Mouse (Mus musculus): ENCODE results near the gene Serinc3. TPM values are rescaled to one million over a fixed set of nuclear protein-coding genes. Genes with fewer than 3 reads are reported as not detected.
"Not testable (repeated sequence)": the region's sequence is repeated elsewhere in the genome, so short reads cannot be mapped to it uniquely, and the experiment has no call there.

Gene Serinc3
- polyA plus RNA-seq, 1 experiment from 2014 or later: 92.7 TPM

DNA sequence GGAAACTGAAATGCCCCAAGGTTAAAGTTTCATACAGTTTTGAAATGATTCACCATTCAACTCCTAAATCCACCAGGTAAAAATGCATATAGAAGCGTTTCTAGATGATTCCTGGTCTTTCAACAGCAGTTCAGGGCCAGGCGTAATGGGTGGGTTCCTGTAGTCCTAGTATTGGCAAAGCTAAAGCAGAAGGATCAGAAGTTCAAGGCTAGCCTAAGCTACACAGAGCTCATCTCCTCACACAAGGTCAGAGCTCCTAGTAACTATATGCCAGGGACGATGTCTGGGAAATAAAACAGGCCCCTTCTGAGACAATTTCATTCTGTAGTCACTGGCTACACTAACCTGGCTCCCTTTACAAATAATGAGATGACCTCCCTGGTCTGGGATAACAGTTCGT lies 13.7 kb downstream of the Serinc3 start:
- TF ChIP-seq EP300 (IDR thresholded peaks at IDR 0.05; ENCODE audit: low read depth): no peak
- TF ChIP-seq CTCF (IDR thresholded peaks at IDR 0.05; ENCODE audit: low read depth): no peak
- no peaks in the 10 kb centered on the region for H3K9me3 ChIP-seq (ENCODE audit: low read length)
- DNase-seq: no peak
- ATAC-seq: no peak
- no peaks in the 10 kb centered on the region for H3K27me3 ChIP-seq (ENCODE audit: insufficient read depth, low read length)
- no peak overlapping the region for H3K9ac ChIP-seq (replicated peaks)
- H3K4me1 ChIP-seq (ENCODE audit: insufficient read depth): no peaks in the 10 kb centered on the region
- no peak overlapping the region for H3K27ac ChIP-seq (ENCODE audit: low read depth)
- WGBS (ENCODE audit: insufficient replicate concordance): 88% methylated on average over 4 of the region's 4 CpGs
- no peak overlapping the region for H3K4me3 ChIP-seq (ENCODE audit: low read depth, low read length)
- no peak overlapping the region for H3K4me2 ChIP-seq (ENCODE audit: low read depth, low read length)
- peaks cover 97% of the 10 kb centered on the region for H3K36me3 ChIP-seq (replicated peaks; ENCODE audit: insufficient read depth, low read length)

DNA sequence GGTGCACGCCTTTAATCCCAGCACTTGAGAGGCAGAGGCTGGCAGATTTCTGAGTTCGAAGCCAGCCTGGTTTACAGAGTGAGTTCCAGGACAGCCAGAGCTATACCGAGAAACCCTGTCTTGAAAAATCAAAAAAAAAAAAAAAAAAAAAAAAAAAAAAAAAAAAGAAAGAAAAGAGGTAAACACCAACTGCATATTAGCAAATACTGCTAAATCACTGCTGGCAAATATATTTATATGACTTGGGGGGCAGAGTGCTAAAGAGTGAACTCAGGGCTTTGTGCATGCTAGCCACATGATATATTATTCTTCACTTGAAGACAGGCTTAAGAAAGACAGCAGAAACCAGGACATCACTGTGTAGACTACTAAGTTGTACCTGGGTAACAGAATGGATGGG lies 23.5 kb downstream of the Serinc3 start:
- not testable (repeated sequence) for ATAC-seq; H3K27me3 ChIP-seq (ENCODE audit: insufficient read depth, low read length); H3K4me2 ChIP-seq (ENCODE audit: low read depth, low read length); H3K4me1 ChIP-seq (ENCODE audit: insufficient read depth); H3K9ac ChIP-seq (replicated peaks); DNase-seq; H3K9me3 ChIP-seq (ENCODE audit: low read length); H3K4me3 ChIP-seq (ENCODE audit: low read depth, low read length)
- Histone ChIP-seq H3K36me3 (replicated peaks; ENCODE audit: insufficient read depth, low read length) (peaks cover 97% of the 10 kb centered on the region), H3K27ac (ENCODE audit: low read depth) (peak overlapping the region; percentile 35; the same call in 1 of the 2 replicates)
- 89% methylated on average over 3 of the region's 3 CpGs for WGBS (ENCODE audit: insufficient replicate concordance)

DNA sequence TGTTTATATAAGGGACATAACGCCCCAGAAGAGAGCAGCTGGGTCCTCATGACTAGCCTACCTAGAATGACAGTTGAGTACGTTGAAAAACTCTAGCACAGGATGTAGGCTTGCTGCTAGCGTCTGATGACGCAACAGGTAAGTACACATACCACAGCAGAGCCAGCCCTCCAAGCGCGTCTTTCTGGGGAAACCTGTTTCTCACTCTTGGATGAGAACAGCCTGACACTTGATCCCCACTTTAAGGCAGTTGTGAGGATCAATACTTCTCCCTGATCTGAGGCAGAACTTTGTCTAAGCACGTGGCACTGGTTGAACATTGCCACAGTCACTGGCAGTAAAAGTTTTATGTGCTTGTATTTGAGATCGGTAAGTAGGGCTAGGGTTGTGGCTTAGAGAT lies 24.5 kb downstream of the Serinc3 start:
- 53% methylated on average over 8 of the region's 8 CpGs for WGBS (ENCODE audit: insufficient replicate concordance)
- H3K9me3 ChIP-seq (ENCODE audit: low read length): no peaks in the 10 kb centered on the region
- peak; percentile 49 for ATAC-seq
- H3K4me2 ChIP-seq (ENCODE audit: low read depth, low read length): no peak overlapping the region
- no peak overlapping the region for H3K4me3 ChIP-seq (ENCODE audit: low read depth, low read length)
- no peak for DNase-seq
- peak overlapping the region; percentile 35; the same call in 1 of the 2 replicates for H3K27ac ChIP-seq (ENCODE audit: low read depth)
- H3K27me3 ChIP-seq (ENCODE audit: insufficient read depth, low read length): no peaks in the 10 kb centered on the region
- peaks cover 96% of the 10 kb centered on the region for H3K36me3 ChIP-seq (replicated peaks; ENCODE audit: insufficient read depth, low read length)
- peaks cover 5% of the 10 kb centered on the region for H3K4me1 ChIP-seq (ENCODE audit: insufficient read depth)
- no peak overlapping the region for H3K9ac ChIP-seq (replicated peaks)
- no peak for TF ChIP-seq CTCF (IDR thresholded peaks at IDR 0.05; ENCODE audit: low read depth)
- TF ChIP-seq EP300 (IDR thresholded peaks at IDR 0.05; ENCODE audit: low read depth): no peak

DNA sequence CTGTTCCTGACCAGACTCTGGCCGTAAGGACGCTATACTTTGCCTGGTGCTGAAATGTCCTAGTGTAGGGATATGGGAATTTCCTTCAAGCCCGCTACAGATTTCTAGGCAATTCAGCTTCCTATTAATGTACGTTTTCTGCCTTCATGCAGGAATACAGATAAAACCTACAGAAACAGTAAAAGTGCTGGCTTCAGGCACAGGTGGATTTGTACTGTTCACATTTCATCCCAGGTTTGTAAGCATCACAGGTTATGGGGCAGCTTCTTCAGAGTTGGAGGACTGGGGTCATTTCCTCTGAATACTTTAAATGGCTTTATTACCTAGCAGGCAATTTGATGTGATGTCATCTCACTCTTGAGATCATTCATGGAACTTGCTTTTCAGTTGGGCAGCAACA lies 27.1 kb downstream of the Serinc3 start:
- no peak for ATAC-seq
- peaks cover 96% of the 10 kb centered on the region for H3K36me3 ChIP-seq (replicated peaks; ENCODE audit: insufficient read depth, low read length)

DNA sequence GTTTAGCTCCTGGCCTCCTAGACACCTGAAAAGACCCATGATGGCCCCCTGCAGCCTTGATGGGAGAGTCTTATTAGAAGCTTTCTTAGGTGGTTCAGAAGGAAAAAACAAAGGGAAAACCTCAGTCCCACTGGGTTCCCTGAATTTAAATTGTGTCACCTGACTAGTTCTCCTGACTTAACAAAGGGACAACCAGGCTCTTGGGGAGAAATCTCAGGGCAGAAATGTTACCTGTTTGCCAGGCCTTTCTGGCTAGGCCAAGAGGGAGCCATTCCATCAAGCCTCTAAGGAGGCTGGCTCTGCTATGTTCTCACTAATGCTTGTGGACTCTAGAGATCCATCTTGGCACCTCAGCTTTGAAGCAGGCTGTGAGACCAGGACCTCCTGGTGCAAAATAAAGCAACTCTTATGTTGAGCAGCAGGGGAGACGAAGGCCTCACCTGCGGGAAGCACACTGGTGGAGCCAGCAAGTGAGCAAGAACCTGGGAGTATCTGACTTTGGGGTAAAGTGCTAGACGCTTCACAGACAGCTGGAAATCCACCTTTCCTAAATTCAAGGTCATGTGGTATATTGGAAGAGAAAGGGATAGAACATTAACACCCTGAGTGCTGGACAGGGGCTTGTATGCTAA lies 27.6 kb downstream of the Serinc3 start:
- no peak overlapping the region for H3K4me3 ChIP-seq (ENCODE audit: low read depth, low read length)
- DNase-seq (no peak), ATAC-seq (no peak)
- H3K9ac ChIP-seq (replicated peaks): no peak overlapping the region
- H3K4me1 ChIP-seq (ENCODE audit: insufficient read depth): peaks cover 5% of the 10 kb centered on the region
- 81% methylated on average over 3 of the region's 3 CpGs for WGBS (ENCODE audit: insufficient replicate concordance)
- peak overlapping the region; percentile 29; the same call in 1 of the 2 replicates for H3K27ac ChIP-seq (ENCODE audit: low read depth)
- H3K4me2 ChIP-seq (ENCODE audit: low read depth, low read length): no peak overlapping the region
- TF ChIP-seq CTCF (IDR thresholded peaks at IDR 0.05; ENCODE audit: low read depth) (no peak), EP300 (IDR thresholded peaks at IDR 0.05; ENCODE audit: low read depth) (no peak)
- H3K9me3 ChIP-seq (ENCODE audit: low read length): no peaks in the 10 kb centered on the region
- H3K36me3 ChIP-seq (replicated peaks; ENCODE audit: insufficient read depth, low read length): peaks cover 93% of the 10 kb centered on the region
- H3K27me3 ChIP-seq (ENCODE audit: insufficient read depth, low read length): no peaks in the 10 kb centered on the region

More for the DNA sequence above, 27.1 kb downstream of the Serinc3 start:
- Histone ChIP-seq H3K4me3 (ENCODE audit: low read depth, low read length) (no peak overlapping the region), H3K4me1 (ENCODE audit: insufficient read depth) (peaks cover 5% of the 10 kb centered on the region), H3K9ac (replicated peaks) (no peak overlapping the region), H3K4me2 (ENCODE audit: low read depth, low read length) (no peak overlapping the region), H3K9me3 (ENCODE audit: low read length) (no peaks in the 10 kb centered on the region), H3K27me3 (ENCODE audit: insufficient read depth, low read length) (no peaks in the 10 kb centered on the region), H3K27ac (ENCODE audit: low read depth) (peak overlapping the region; percentile 34; the same call in 1 of the 2 replicates)
- TF ChIP-seq EP300 (IDR thresholded peaks at IDR 0.05; ENCODE audit: low read depth) (no peak), CTCF (IDR thresholded peaks at IDR 0.05; ENCODE audit: low read depth) (no peak)
- DNase-seq: no peak
- 89% methylated on average over 4 of the region's 4 CpGs for WGBS (ENCODE audit: insufficient replicate concordance)

DNA sequence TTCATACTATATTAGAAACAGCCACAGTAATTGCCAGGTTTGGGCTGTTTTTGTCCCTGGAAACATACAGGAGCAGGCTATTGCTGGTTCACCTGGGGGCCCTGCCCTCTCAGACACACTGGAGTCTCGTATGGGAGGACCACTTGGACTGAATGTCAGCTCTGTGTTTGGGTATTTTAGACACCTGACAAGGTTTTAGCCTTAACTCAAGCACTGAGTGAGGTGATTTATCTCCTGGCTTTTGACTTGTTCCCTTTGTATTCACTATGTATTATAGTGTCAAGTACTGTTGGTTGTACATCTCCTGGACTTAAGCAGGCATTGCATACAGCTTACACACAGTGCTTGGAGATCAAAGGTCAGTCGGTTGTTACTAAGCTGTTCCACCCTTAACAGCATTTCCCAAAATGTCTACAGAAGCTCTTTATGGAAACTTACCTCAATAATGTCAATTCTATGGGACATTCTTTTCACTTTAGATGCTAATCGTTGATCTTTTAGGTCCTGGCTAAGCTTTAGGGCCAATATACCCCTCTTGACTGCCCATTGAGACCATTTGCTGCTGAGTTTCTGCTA lies 28.2 kb downstream of the Serinc3 start:
- 64% methylated on average over 3 of the region's 3 CpGs for WGBS (ENCODE audit: insufficient replicate concordance)
- H3K36me3 ChIP-seq (replicated peaks; ENCODE audit: insufficient read depth, low read length): peaks cover 93% of the 10 kb centered on the region
- TF ChIP-seq CTCF (IDR thresholded peaks at IDR 0.05; ENCODE audit: low read depth) (no peak), EP300 (IDR thresholded peaks at IDR 0.05; ENCODE audit: low read depth) (no peak)
- H3K9me3 ChIP-seq (ENCODE audit: low read length): no peaks in the 10 kb centered on the region
- no peak overlapping the region for H3K4me3 ChIP-seq (ENCODE audit: low read depth, low read length)
- H3K4me1 ChIP-seq (ENCODE audit: insufficient read depth): peaks cover 5% of the 10 kb centered on the region
- H3K27me3 ChIP-seq (ENCODE audit: insufficient read depth, low read length): no peaks in the 10 kb centered on the region
- ATAC-seq (no peak), DNase-seq (no peak)
- peak overlapping the region; percentile 29; the same call in 1 of the 2 replicates for H3K27ac ChIP-seq (ENCODE audit: low read depth)
- no peak overlapping the region for H3K9ac ChIP-seq (replicated peaks)
- no peak overlapping the region for H3K4me2 ChIP-seq (ENCODE audit: low read depth, low read length)
